Mouse (Mus musculus): Measurements from ENCODE around the gene Lcn4.

Gene Lcn4

DNA sequence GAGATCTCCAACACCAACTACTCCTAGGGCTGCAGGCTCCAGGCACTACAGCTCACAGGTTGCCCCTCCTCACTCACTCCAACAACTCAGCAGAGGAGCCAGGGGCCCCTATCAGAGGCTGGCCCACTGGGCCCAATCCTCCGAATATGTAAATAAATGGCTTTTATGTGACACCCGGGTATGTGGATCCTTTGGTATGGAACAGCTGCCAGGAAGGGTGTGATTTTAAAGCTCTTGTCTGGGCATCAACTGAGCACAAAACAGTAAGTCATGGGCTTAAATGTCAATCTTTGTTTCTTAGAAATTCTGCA is 34.8 kb downstream of the Lcn4 start:
- in situ Hi-C loops (cut with MboI; ENCODE audit: unreplicated experiment in 2 of 2) = loop anchor here (5.0 kb wide), 1 partner anchor 39 kb away; no protein-coding TSS in a partner anchor

DNA sequence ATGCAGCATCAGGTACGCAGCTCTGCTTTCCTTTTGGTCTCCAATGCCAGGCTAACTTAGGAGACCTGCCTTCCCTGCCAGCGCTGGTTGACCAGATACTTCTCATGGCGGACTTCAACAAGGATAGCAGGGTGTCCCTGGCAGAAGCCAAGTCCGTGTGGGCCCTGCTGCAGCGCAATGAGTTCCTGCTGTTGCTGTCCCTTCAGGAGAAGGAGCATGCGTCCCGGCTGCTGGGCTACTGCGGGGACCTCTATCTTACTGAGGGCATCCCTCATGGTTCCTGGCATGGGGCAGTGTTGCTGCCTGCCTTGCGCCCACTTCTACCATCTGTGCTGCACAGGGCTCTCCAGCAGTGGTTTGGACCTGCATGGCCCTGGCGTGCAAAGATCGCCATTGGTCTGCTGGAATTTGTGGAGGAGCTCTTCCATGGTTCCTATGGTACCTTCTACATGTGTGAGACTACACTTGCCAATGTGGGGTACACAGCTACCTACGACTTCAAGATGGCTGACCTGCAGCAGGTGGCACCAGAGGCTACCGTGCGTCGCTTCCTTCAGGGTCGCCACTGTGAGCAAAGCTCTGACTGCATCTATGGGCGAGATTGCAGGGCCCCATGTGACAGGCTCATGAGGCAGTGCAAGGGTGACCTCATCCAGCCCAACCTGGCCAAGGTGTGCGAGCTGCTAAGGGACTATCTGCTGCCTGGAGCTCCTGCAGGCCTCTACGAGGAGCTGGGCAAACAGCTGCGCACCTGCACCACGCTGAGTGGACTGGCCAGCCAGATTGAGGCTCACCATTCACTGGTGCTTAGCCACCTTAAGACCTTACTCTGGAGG is 35.4 kb downstream of the Lcn4 start:
- in situ Hi-C loops (cut with MboI; ENCODE audit: unreplicated experiment in 2 of 2) = loop anchor here (5.0 kb wide), 1 partner anchor 38 kb away; no protein-coding TSS in a partner anchor

DNA sequence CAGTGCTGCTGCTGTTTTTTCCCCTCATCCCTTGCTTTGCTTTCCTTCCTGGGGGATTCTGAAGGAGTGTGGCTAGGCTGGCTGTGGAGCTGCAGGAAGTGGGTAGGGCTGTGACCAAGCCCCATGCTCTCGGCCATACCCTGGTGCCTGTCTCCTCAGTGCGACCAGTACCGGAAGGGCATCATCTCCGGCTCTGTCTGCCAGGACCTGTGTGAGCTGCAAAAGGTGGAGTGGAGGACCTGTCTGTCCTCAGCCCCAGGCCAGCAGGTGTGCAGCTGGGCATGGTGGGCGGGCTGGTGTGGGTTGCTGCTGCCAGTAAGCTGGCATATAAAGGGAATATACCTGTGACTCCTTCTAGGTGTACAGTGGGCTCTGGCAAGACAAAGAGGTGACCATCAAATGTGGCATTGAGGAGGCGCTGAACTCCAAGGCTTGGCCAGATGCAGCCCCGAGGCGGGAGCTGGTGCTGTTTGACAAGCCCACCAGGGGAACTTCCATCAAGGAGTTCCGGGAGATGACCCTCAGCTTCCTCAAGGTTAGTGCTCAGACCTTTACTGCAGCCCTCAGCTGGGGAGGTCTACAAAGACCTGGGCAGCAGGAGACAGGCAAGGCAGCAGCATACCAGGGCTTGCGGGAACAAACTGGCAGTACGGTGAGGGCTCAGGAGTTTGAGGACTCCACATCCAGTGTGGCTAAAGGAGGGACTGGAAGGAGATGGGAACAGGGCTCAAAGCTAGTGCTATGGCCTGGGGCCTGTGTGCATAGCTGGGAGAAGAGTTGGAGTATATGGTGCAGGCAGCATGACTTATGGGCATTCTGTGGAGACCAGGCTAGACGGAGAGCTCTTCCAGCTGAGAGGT is 36.2 kb downstream of the Lcn4 start:
- in situ Hi-C loops (cut with MboI; ENCODE audit: unreplicated experiment in 2 of 2) = loop anchor here (5.0 kb wide), 1 partner anchor 38 kb away; no protein-coding TSS in a partner anchor

DNA sequence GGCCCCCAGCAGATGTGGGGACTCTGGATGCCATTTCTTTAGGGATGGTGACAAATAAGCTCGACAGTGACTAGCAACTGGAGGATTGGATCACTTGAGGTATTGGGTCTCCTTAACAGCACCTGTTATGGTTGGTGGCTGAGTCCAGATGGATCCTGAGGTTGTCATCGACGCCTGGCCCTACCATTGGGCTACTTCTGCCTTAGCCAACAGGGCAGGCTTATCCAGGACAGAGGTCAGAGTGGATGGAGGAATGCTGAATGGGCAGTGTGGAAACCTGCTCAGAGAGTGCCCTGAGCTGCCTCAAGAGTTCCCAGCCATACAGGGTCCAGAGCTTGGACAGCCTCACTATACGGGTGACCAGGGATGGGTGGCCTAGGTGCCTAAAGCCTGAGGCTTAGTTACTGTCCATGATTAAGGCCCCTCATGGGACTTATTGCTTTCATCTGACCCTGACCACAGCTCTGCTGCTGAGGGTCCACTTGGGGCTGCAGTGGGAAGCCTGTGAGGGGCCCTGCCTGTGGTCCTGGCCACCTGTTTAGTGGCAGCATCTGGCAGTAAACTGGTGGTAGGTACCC is 37.0 kb downstream of the Lcn4 start:
- in situ Hi-C loops (cut with MboI; ENCODE audit: unreplicated experiment in 2 of 2) = no loop called here

DNA sequence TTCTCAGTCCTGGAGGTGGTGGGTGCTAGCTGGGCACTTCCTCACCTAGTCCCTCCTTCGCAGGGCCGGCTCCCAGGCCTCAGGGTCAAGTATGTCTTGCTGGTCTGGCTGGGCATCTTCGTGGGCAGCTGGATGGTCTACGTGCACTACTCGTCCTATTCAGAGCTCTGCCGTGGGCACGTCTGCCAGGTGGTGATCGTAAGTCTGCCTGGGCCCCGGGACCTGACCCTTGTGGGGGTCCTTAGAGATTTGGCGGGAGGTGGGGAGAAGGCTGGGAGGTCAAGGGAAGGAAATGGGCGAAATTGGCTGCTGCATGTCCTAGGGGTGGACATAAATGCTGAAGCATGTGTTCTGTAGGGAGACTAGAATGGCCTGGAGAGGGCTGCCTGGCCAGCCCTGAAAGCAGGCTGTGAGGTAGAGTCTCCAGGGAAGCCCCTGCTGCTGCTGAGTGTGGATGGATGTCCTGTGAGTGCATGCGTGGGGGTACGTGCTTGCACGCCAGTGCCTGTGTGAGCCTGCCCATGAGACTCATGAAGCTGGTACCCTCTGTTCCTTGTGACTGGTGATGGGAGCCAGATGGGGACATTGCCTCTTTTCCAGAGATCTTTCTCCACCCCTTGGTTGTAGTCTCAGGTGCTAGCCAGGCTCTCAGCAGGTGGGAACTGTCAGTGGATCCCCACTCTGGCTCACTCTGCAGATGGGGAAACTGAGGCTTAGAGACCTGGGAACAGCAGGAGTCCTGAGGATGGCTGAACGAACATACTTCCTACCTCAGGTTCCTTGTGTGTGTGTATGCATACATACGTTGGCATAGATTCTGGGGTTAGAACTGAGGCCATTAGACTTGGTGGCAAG is 38.3 kb downstream of the Lcn4 start:
- in situ Hi-C loops (cut with MboI; ENCODE audit: unreplicated experiment in 2 of 2) = no loop called here

DNA sequence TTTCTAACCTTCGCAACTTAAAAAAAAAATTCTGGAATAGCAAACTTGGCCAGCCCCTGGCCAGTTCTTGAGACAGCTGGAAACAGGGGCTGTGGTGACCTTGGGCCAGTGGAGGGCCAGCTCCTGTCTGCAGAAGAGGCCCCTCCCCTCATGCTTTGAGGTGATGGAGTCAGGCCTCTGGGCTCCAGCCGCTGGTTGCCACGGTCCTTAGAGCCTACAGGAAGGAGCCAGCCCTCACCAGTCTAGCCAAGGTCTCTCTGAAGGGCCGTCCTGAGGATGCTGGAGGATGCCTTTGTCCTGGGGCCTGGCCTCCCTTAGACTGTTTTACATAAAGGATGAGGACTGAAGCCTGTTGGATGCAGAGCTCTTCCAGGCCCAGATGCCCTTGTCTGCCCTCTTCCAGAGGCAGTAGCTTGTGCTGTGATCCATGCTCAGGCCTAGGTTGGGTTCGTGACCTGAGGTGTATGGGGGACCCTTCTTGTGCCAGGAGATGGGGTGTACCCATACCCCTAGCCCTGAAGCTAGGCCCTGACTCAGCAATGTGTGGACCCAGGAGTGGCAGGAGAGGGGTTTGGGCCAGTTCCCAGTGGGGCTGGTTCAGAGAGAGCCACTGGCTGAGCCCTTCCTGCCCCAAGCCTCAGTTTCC is 42.2 kb downstream of the Lcn4 start:
- in situ Hi-C loops (cut with MboI; ENCODE audit: unreplicated experiment in 2 of 2) = no loop called here

DNA sequence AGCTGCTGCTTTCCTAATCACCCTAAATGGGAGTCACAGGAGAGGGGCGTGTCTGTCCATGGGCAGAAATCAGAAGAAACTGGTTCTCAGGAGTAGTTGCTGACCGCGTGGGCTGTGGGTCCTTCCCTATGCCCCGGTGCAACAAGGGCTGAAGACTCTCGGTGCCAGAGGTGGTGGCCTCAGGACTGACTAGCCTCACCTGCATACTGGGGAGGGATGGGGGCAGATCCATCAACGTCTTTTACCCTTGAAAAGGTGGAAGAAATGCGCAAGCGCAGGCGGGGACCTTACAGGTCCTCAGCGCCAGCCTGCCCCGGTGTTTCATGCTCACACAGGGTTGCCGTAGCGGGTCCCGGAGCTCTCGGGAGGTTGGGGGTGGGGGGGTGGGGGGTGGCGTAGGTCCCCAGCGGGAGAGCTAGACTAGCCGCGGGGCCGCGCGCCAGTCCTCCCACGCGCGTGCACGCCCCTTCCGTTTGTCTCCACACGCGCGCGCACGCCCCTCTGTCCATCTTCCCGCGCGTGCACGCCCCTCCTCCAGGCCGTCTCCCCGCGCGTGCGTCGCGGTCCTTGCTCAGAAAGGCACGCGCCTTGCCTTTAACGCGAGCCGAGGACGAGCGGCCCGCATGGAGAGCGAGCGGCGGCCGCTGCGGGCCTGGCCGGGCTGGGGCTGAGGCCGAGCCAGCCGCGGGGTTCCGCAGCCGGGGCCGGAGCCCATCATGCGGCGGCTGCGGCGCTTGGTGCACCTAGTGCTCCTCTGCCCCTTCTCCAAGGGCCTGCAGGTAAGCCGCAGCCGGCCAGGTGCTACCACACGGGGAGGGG is 43.0 kb downstream of the Lcn4 start, which contains the start of gene Fam69b:
Fam69b (plus strand) TSS at position 537 of the 819 bp plus-strand sequence.
- in situ Hi-C loops (cut with MboI; ENCODE audit: unreplicated experiment in 2 of 2) = no loop called here

DNA sequence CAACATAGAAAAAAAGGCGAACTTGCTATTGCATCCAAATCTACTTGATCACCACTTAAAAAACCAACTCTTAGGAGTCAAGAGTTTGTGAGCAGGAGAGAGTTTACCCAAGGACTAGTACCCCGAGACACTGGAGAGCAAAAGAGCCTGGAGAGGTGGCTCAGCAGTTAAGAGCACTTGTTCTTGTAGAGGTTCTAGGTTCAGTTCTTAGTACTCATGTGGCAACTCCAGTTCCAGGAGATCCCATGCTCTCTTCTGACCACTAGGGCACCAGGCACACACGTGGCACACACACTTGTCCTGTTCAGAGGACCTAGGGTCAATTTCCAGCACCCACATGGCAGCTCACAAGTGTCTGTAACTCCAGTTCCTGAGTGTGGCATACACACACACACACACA is 45.0 kb downstream of the Lcn4 start:
- in situ Hi-C loops (cut with MboI; ENCODE audit: unreplicated experiment in 2 of 2) = no loop called here

DNA sequence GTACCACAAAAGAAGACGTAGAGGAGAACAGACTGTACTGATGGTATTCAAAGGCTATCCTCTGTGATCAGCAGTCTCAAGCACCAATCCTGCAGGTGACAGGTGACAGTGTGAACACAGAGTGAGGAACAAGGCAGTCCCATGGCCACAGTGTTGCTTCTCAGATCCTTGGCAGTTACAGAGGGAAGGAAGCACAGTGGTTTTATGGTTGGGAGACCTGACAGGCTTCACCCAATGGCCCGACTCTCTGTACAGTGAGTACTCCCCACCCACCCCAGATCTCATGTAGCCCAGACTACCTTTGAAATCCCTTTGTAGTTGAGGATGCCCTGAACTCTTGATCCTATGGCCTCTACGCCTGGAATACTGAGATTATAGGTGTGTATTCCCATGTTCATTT is 45.7 kb downstream of the Lcn4 start:
- in situ Hi-C loops (cut with MboI; ENCODE audit: unreplicated experiment in 2 of 2) = no loop called here

DNA sequence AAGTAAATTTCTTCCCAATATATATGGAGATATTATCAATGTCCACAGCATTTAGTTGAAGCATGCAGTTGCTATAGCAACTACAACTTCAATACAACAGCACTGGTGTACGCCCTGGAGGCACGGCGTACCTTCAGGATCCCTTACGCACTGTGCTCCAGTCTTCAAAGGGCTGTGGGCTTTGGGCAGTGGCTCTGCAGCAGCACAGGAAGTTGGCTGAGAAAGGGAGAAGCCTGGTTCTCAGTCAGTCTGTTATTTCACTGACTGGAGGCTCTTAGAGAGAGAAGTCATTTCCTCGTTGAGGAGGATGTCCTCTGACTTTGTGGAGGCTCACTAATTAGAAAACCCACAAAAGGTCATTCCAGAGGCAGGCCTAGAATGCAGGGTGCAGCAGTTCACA is 48.1 kb downstream of the Lcn4 start:
- in situ Hi-C loops (cut with MboI; ENCODE audit: unreplicated experiment in 2 of 2) = no loop called here

DNA sequence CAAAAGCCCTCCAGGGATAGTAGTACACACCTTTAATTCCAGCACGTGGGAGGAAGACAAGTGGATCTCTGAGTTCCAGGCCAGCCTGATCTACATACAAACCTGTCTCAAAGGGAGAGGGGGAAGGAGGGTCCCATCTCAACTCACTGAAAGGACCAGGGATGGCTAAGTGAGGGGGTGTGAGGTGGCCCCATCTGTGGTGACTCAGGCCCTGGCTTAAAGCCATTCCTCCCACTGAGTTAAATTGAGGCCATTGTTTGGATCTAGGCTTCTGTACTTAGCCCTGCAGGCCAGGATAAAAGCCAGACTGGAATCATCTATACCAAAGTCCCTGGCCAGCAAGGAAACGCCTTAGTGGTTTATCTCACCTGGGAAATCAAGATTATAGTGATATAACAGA is 49.8 kb downstream of the Lcn4 start:
- in situ Hi-C loops (cut with MboI; ENCODE audit: unreplicated experiment in 2 of 2) = no loop called here

DNA sequence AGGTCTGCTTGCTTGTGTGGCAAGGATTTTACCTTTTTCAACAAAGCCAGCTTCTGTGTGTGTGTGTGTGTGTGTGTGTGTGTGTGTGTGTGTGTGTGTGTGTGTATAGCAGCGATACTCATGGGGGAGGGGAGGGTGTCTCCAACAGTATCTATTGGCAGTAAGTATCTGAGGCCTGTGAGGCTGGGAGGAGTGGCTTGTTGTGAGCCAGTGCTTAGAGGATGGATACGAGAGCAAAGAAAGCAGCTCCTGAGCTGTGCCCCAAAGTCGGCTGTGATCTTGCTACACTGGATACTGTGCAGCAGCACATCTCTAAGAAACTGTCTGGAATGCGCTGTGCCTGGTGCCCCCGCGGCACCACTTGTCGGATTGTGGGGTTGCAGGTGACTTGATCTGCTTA is 53.2 kb downstream of the Lcn4 start:
- in situ Hi-C loops (cut with MboI; ENCODE audit: unreplicated experiment in 2 of 2) = no loop called here

Data from v-Abl transformed pro-B cells (cell line).